Mouse (Mus musculus) intestine, embryonic 16.5 days (tissue): ENCODE measurements at regions not wholly inside any gene's neighbourhood (a gene's known extent, or its start where the extent isn't known, plus 50 kb on each side); places are given as distances from the start of the nearest gene placed in this dataset.

Experiments
- ATAC-seq: fragments of 200-750 bp; cut with Nextera tagmentation; 2 replicates; pipeline ENCODE4 v1.8.0; 2017; ENCODE audit warnings: moderate TSS enrichment, moderate library complexity
- H3K27ac ChIP-seq: fragments of 300-500 bp; sonication (generic); 2 replicates; pipeline ENCODE4 v1.5.1; 2014; ENCODE audit warnings: mild to moderate bottlenecking, low read length
- H3K27me3 ChIP-seq: fragments of 300-500 bp; sonication (generic); replicated peaks from 2 replicates; pipeline ENCODE4 v1.6.1; 2014; ENCODE audit warnings: low read length, control low read depth, mixed read lengths; ENCODE audit not compliant: control insufficient read depth, insufficient read depth
- H3K36me3 ChIP-seq: fragments of 300-500 bp; sonication (generic); 2 replicates; pipeline ENCODE4 v1.6.1; 2014; ENCODE audit warnings: low read length, control low read depth; ENCODE audit not compliant: control insufficient read depth, insufficient read depth
- H3K4me1 ChIP-seq: fragments of 300-500 bp; sonication (generic); 2 replicates; pipeline ENCODE4 v1.6.1; 2014; ENCODE audit warnings: low read length, control low read depth, mixed read lengths; ENCODE audit not compliant: control insufficient read depth, insufficient read depth
- H3K4me2 ChIP-seq: fragments of 300-500 bp; sonication (generic); 2 replicates; pipeline ENCODE4 v1.6.1; 2014; ENCODE audit warnings: low read depth, low read length, control low read depth
- H3K4me3 ChIP-seq: fragments of 300-500 bp; sonication (generic); 2 replicates; pipeline ENCODE4 v1.5.1; 2014; ENCODE audit warnings: mild to moderate bottlenecking, low read length
- H3K9ac ChIP-seq: fragments of 300-500 bp; sonication (generic); 2 replicates; pipeline ENCODE4 v1.6.1; 2014; ENCODE audit warnings: low read depth, low read length
- H3K9me3 ChIP-seq: fragments of 300-500 bp; sonication (generic); 2 replicates; pipeline ENCODE4 v1.6.1; 2016; ENCODE audit warnings: low read length, control low read depth; ENCODE audit not compliant: control insufficient read depth
- WGBS: fragments of 180-500 bp; shearing (Covaris S2); extraction: QIAGEN DNeasy Blood & Tissue Kit; methylation state at CpG from one replicate; pipeline ENCODE4 v1.1.7; 2014; 5-methylcytosine and 5-hydroxymethylcytosine counted together

- Histone ChIP-seq H3K9me3 (no peaks in the 10 kb centered on the region), H3K9ac (no peak overlapping the region), H3K4me2 (no peak overlapping the region), H3K4me3 (no peak overlapping the region), H3K27ac (no peak overlapping the region), H3K36me3 (no peaks in the 10 kb centered on the region), H3K4me1 (no peaks in the 10 kb centered on the region), H3K27me3 (no peaks in the 10 kb centered on the region)
- WGBS = 52% methylated on average over 1 of the region's 1 CpGs
- ATAC-seq = no peak
These were observed 157.6 kb upstream of the Gdf10 start for GRCm38 (mm10) chr14:33765767-33766166.

DNA sequence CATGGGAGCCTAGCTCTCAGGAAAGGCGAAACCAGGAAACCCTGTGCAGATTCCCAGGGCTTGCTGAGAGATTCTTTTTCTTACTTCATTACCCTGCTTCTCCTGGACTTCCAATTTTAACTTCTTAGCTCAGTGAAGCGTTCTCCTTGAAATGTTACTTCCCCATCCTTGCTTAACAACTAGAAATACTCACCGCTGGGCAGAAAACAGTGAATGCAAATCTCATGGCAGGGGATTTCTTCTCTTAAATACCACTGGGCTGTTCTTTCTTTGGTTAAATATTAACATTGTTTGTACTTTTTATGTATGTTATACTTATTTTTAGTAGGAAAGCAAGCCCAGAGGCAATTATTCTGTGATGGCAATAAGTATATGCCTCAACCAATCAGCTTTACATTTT is 151.0 kb upstream of the Gdf10 start:
- no peak for ATAC-seq
- WGBS = 90% methylated on average over 3 of the region's 3 CpGs
- Histone ChIP-seq H3K4me3 (no peak overlapping the region), H3K36me3 (no peaks in the 10 kb centered on the region), H3K27me3 (no peaks in the 10 kb centered on the region), H3K9ac (no peak overlapping the region), H3K4me2 (no peak overlapping the region), H3K4me1 (no peaks in the 10 kb centered on the region), H3K27ac (no peak overlapping the region), H3K9me3 (no peaks in the 10 kb centered on the region)

- Histone ChIP-seq H3K27me3 (no peaks in the 10 kb centered on the region), H3K4me2 (no peak overlapping the region), H3K9ac (no peak overlapping the region), H3K9me3 (no peaks in the 10 kb centered on the region), H3K27ac (no peak overlapping the region), H3K4me3 (no peak overlapping the region), H3K36me3 (no peaks in the 10 kb centered on the region), H3K4me1 (no peaks in the 10 kb centered on the region)
- 56% methylated on average over 2 of the region's 2 CpGs for WGBS
- no peak for ATAC-seq
These were observed 133.8 kb upstream of the Gdf10 start for GRCm38 (mm10) chr14:33789556-33789955.

GRCm38 (mm10) chr14:33794262-33794661 is 129.1 kb upstream of the Gdf10 start:
- WGBS = 75% methylated on average over 3 of the region's 3 CpGs
- ATAC-seq = peak; percentile 59
- H3K4me1 ChIP-seq = peaks cover 4% of the 10 kb centered on the region; the same call in 1 of the 2 replicates

GRCm38 (mm10) chr14:33797551-33798303 is 125.7 kb upstream of the Gdf10 start:
- H3K27me3 ChIP-seq = no peaks in the 10 kb centered on the region
- no peaks in the 10 kb centered on the region for H3K9me3 ChIP-seq
- 0 out of 2 replicates have a peak overlapping the region, but pooled peaks have one; percentile 19 for H3K27ac ChIP-seq
- H3K36me3 ChIP-seq = no peaks in the 10 kb centered on the region
- no peak overlapping the region for H3K4me3 ChIP-seq
- peaks cover 4% of the 10 kb centered on the region; the same call in 1 of the 2 replicates for H3K4me1 ChIP-seq
- WGBS = 49% methylated on average over 15 of the region's 15 CpGs
- H3K9ac ChIP-seq = no peak overlapping the region
- no peak overlapping the region for H3K4me2 ChIP-seq
- ATAC-seq = peak; percentile 48; the same call in 1 of the 2 replicates

More at GRCm38 (mm10) chr14:33794262-33794661, 129.1 kb upstream of the Gdf10 start:
- no peak overlapping the region for H3K27ac ChIP-seq
- no peaks in the 10 kb centered on the region for H3K36me3 ChIP-seq
- no peak overlapping the region for H3K4me2 ChIP-seq
- H3K4me3 ChIP-seq = no peak overlapping the region
- no peaks in the 10 kb centered on the region for H3K27me3 ChIP-seq
- H3K9me3 ChIP-seq = no peaks in the 10 kb centered on the region
- H3K9ac ChIP-seq = no peak overlapping the region

DNA sequence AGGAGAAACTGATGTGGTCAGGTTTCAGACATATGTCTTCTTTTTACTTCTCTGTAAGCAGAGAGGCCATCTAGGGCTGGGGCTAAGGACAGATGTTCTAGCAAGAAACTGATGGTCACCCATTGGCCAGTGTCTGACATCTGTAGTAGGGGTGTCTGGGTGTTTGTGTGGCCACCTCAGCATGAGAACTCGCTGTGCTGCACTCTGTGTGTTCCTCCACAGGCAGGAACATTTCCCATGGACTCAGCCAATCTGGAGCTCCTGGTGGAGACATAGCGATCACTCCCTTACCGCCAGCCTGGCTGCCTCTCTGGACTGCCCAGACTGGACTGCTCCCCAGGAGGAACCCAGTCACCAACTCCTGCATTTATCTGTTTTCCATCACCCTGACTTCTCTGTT is 119.1 kb upstream of the Gdf10 start:
- H3K36me3 ChIP-seq = no peaks in the 10 kb centered on the region
- H3K9ac ChIP-seq = no peak overlapping the region
- no peak overlapping the region for H3K4me2 ChIP-seq
- 74% methylated on average over 3 of the region's 3 CpGs for WGBS
- H3K4me1 ChIP-seq = peaks cover 27% of the 10 kb centered on the region
- no peaks in the 10 kb centered on the region for H3K9me3 ChIP-seq
- H3K4me3 ChIP-seq = no peak overlapping the region
- H3K27me3 ChIP-seq = no peaks in the 10 kb centered on the region
- no peak overlapping the region for H3K27ac ChIP-seq
- no peak for ATAC-seq

DNA sequence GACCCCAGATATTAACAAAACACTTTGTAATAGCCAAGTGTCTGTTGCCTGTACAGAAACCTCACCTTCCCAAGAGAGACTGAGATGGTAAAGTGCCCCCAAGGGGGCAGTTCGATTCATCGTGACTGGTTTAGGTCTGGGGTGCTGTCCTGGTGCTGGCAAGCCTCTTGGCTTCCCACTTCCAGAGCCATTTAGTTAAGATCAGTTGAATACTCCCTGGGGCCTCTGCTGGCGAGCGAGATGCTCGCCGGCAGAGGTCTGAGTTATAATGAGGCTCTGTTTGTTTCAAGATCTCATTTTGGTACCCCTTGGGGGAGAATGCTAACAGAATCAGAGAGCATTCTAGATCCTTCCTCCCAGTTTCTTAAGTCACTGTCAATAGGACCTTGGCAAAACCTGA is 118.7 kb upstream of the Gdf10 start:
- no peak overlapping the region for H3K27ac ChIP-seq
- H3K36me3 ChIP-seq = no peaks in the 10 kb centered on the region
- H3K9ac ChIP-seq = no peak overlapping the region
- WGBS = 66% methylated on average over 6 of the region's 6 CpGs
- ATAC-seq = no peak
- no peak overlapping the region for H3K4me3 ChIP-seq
- no peaks in the 10 kb centered on the region for H3K27me3 ChIP-seq
- no peak overlapping the region for H3K4me2 ChIP-seq
- no peaks in the 10 kb centered on the region for H3K9me3 ChIP-seq
- peaks cover 30% of the 10 kb centered on the region for H3K4me1 ChIP-seq

GRCm38 (mm10) chr14:33807196-33807595 is 116.2 kb upstream of the Gdf10 start:
- 0 out of 2 replicates have a peak overlapping the region, but pooled peaks have one; percentile 25 for H3K27ac ChIP-seq

GRCm38 (mm10) chr14:33808593-33809265 is 114.7 kb upstream of the Gdf10 start:
- H3K9ac ChIP-seq = no peak overlapping the region
- H3K4me1 ChIP-seq = peaks cover 34% of the 10 kb centered on the region
- H3K4me3 ChIP-seq = no peak overlapping the region
- H3K9me3 ChIP-seq = no peaks in the 10 kb centered on the region
- H3K4me2 ChIP-seq = no peak overlapping the region
- H3K27me3 ChIP-seq = no peaks in the 10 kb centered on the region
- 24% methylated on average over 11 of the region's 11 CpGs for WGBS
- peak; percentile 87 for ATAC-seq
- no peaks in the 10 kb centered on the region for H3K36me3 ChIP-seq
- H3K27ac ChIP-seq = peak overlapping the region; percentile 75

More at GRCm38 (mm10) chr14:33807196-33807595, 116.2 kb upstream of the Gdf10 start:
- Histone ChIP-seq H3K4me3 (no peak overlapping the region), H3K9ac (no peak overlapping the region), H3K9me3 (no peaks in the 10 kb centered on the region), H3K36me3 (no peaks in the 10 kb centered on the region), H3K4me2 (no peak overlapping the region), H3K4me1 (peaks cover 30% of the 10 kb centered on the region), H3K27me3 (no peaks in the 10 kb centered on the region)
- ATAC-seq = no peak
- WGBS = 65% methylated on average over 7 of the region's 7 CpGs
